Mouse (Mus musculus) liver, postnatal 0 days (tissue): ENCODE results near the gene Wtap.
A peak's percentile ranks its signal among the peaks of the same experiment; 100 is the strongest.

Source experiments
- CTCF ChIP-seq: sonication (generic); IDR thresholded peaks from 2 replicates; pipeline ENCODE4 v1.5.1; 2016; ENCODE audit warnings: antibody characterized with exemption, low read depth
- EP300 ChIP-seq: IDR thresholded peaks from 2 replicates; pipeline ENCODE4 v1.6.1; 2016; ENCODE audit warnings: antibody characterized with exemption, low read depth, mild to moderate bottlenecking

DNA sequence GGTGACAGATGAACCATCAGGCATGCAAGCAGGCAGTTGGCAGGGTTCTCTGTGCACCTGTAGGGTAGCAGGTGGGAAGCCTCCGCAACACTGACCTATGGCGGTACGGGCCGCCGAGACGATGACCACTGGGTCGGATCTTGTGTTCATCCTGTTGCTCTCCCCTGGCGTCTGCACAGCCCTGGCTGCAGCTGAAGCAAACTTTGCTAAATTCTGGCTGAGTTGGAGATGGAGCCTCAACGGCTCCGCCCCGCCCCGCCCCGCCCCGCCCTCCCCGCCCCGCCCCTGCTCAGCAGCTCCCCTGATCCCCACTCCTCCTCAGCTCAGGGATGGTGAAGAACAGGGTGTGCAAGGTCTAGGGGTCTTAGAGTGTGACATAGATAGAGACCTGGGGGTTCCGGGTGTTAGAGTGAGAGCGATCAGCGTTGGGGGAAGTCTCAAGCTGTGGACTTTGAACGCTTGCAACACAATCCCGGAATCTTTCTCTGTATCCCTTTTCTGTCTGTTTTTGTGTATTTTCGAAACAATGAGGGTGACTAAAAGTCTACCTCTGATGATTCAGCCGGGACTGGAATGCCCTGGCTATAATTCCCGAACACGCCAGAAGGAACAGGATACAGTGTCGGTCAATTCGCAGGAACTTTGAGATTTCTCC, 53.7 kb downstream of the Wtap start, which contains the start of gene Acat3:
- TF ChIP-seq CTCF (no peak), EP300 (0 out of 2 replicates have a peak, but pooled peaks have one; percentile 39)
